Mouse (Mus musculus) liver, adult 2 months (tissue): ENCODE data around the gene Eif3k. TPM values are rescaled to one million over a fixed set of nuclear protein-coding genes. Genes with fewer than 3 reads are reported as not detected.

ENCODE experiments used
- DNase-seq: peaks from one replicate; pipeline ENCODE4 v3.0.0-alpha.2; 2011; ENCODE audit warnings: low read depth, low spot score; ENCODE audit errors: extremely low read depth
- H3K27ac ChIP-seq: fragments of 200-500 bp; replicated peaks from 2 replicates; pipeline ENCODE4 v1.5.1; 2012; ENCODE audit warnings: low read depth, mild to moderate bottlenecking, control low read depth, inconsistent platforms, low read length; ENCODE audit not compliant: insufficient read depth
- H3K27me3 ChIP-seq: fragments of 200-500 bp; 2 replicates; pipeline ENCODE4 v1.6.1; 2012; ENCODE audit warnings: mild to moderate bottlenecking, moderate library complexity, low read length, inconsistent platforms; ENCODE audit not compliant: control insufficient read depth, insufficient read depth
- H3K36me3 ChIP-seq: fragments of 200-500 bp; 2 replicates; pipeline ENCODE4 v1.6.1; 2012; ENCODE audit warnings: low read length, inconsistent platforms; ENCODE audit not compliant: control insufficient read depth, insufficient read depth
- H3K4me1 ChIP-seq: fragments of 200-500 bp; 2 replicates; pipeline ENCODE4 v1.6.1; 2011; ENCODE audit warnings: low read length; ENCODE audit not compliant: control insufficient read depth, insufficient read depth
- H3K4me3 ChIP-seq: fragments of 200-500 bp; 2 replicates; pipeline ENCODE4 v1.5.1; 2011; ENCODE audit warnings: low read depth, mild to moderate bottlenecking, control low read depth, low read length, moderate library complexity; ENCODE audit not compliant: insufficient read depth
- H3K79me2 ChIP-seq: fragments of 200-500 bp; 2 replicates; pipeline ENCODE4 v1.6.1; 2012; ENCODE audit warnings: inconsistent platforms, mild to moderate bottlenecking, low read length, moderate library complexity; ENCODE audit not compliant: control insufficient read depth, insufficient read depth
- H3K9ac ChIP-seq: fragments of 200-500 bp; 2 replicates; pipeline ENCODE4 v1.6.1; 2012; ENCODE audit warnings: low read depth, mild to moderate bottlenecking, control low read depth, inconsistent platforms, low read length
- CTCF ChIP-seq: fragments of 200-500 bp; IDR thresholded peaks from 2 replicates; pipeline ENCODE4 v1.5.1; 2011; ENCODE audit warnings: low read depth, low read length, control low read depth
- POLR2A ChIP-seq: fragments of 200-500 bp; IDR thresholded peaks from 2 replicates; pipeline ENCODE4 v1.6.1; 2011; ENCODE audit warnings: low read length, control low read depth; ENCODE audit not compliant: insufficient read depth; ENCODE audit errors: extremely low read depth
- WGBS: fragments of 180-500 bp; shearing (Covaris S2); methylation state at CpG from one replicate; pipeline ENCODE4 v1.1.7; 2018; 5-methylcytosine and 5-hydroxymethylcytosine counted together
- polyA plus RNA-seq: library from polyadenylated mRNA; depleted of rRNA; stranded (reverse); fragments of >200 nt; gene quantifications from 2 replicates; pipeline ENCODE4 v1.2.3, GENCODE M21; 2012
- total RNA-seq: library from RNA; depleted of rRNA; stranded (reverse); fragments of >200 nt; gene quantifications from 2 replicates; pipeline ENCODE4 v1.2.3, GENCODE M21; 2014

Gene Eif3k
- total and polyA plus RNA-seq, 2 experiments = 64.8 to 91.2 TPM

- peak overlapping the region; percentile 36; the same call in 1 of the 2 replicates for H3K27ac ChIP-seq
- peaks cover 64% of the 10 kb centered on the region for H3K4me1 ChIP-seq
- 64% methylated on average over 4 of the region's 4 CpGs for WGBS
These were observed 43.0 kb downstream of the Eif3k start for GRCm38 (mm10) chr7:28938654-28939053.

GRCm38 (mm10) chr7:28936787-28937186 lies 44.9 kb downstream of the Eif3k start:
- TF ChIP-seq CTCF (no peak), POLR2A (no peak)
- H3K4me3 ChIP-seq = no peak overlapping the region
- H3K27me3 ChIP-seq = no peaks in the 10 kb centered on the region
- peaks cover 57% of the 10 kb centered on the region for H3K4me1 ChIP-seq
- peaks cover 64% of the 10 kb centered on the region; the same call in 1 of the 2 replicates for H3K79me2 ChIP-seq
- 67% methylated on average over 4 of the region's 4 CpGs for WGBS
- no peak overlapping the region for H3K9ac ChIP-seq
- 0 out of 2 replicates have a peak overlapping the region, but pooled peaks have one; percentile 25 for H3K27ac ChIP-seq
- H3K36me3 ChIP-seq = no peaks in the 10 kb centered on the region
- no peak for DNase-seq

More at GRCm38 (mm10) chr7:28938654-28939053, 43.0 kb downstream of the Eif3k start:
- H3K36me3 ChIP-seq = no peaks in the 10 kb centered on the region
- no peak overlapping the region for H3K4me3 ChIP-seq
- no peaks in the 10 kb centered on the region for H3K27me3 ChIP-seq
- TF ChIP-seq POLR2A (no peak), CTCF (0 out of 2 replicates have a peak, but pooled peaks have one; percentile 12)
- no peak overlapping the region; the same call in 1 of the 2 replicates for H3K9ac ChIP-seq
- DNase-seq = no peak
- H3K79me2 ChIP-seq = peaks cover 63% of the 10 kb centered on the region; the same call in 1 of the 2 replicates

- Histone ChIP-seq H3K9ac (no peak overlapping the region), H3K4me3 (no peak overlapping the region), H3K79me2 (peaks cover 57% of the 10 kb centered on the region), H3K36me3 (no peaks in the 10 kb centered on the region), H3K27me3 (no peaks in the 10 kb centered on the region), H3K4me1 (peaks cover 53% of the 10 kb centered on the region), H3K27ac (0 out of 2 replicates have a peak overlapping the region, but pooled peaks have one; percentile 9)
- WGBS = 37% methylated on average over 2 of the region's 2 CpGs
- TF ChIP-seq CTCF (no peak), POLR2A (no peak)
- DNase-seq = peak; percentile 87
These were observed 47.8 kb downstream of the Eif3k start for GRCm38 (mm10) chr7:28933825-28934224.

GRCm38 (mm10) chr7:28932421-28933041 lies 49.1 kb downstream of the Eif3k start:
- TF ChIP-seq POLR2A (no peak), CTCF (no peak)
- H3K9ac ChIP-seq = no peak overlapping the region

GRCm38 (mm10) chr7:28931695-28932039 lies 50.0 kb downstream of the Eif3k start:
- Histone ChIP-seq H3K27ac (peak overlapping the region; percentile 17), H3K4me3 (no peak overlapping the region), H3K27me3 (no peaks in the 10 kb centered on the region), H3K36me3 (no peaks in the 10 kb centered on the region), H3K79me2 (peaks cover 43% of the 10 kb centered on the region), H3K9ac (no peak overlapping the region), H3K4me1 (peaks cover 50% of the 10 kb centered on the region)
- WGBS = 42% methylated on average over 4 of the region's 4 CpGs
- TF ChIP-seq POLR2A (no peak), CTCF (no peak)
- DNase-seq = no peak

More at GRCm38 (mm10) chr7:28932421-28933041, 49.1 kb downstream of the Eif3k start:
- Histone ChIP-seq H3K27ac (peak overlapping the region; percentile 7; the same call in 1 of the 2 replicates), H3K27me3 (no peaks in the 10 kb centered on the region), H3K79me2 (peaks cover 47% of the 10 kb centered on the region), H3K36me3 (no peaks in the 10 kb centered on the region), H3K4me1 (peaks cover 49% of the 10 kb centered on the region), H3K4me3 (no peak overlapping the region)
- WGBS = 61% methylated on average over 6 of the region's 6 CpGs
- no peak for DNase-seq
